Mouse (Mus musculus) layer of hippocampus, adult 8-10 months (tissue): ENCODE data around the gene Otud7a. TPM values are rescaled to one million over a fixed set of nuclear protein-coding genes. Genes with fewer than 3 reads are reported as not detected.

ENCODE experiments used
- DNase-seq, 2 experiments: peaks; one replicate each; pipeline ENCODE4 v3.0.0; 2022; ENCODE audit warnings: low spot score in 2 of 2
- total RNA-seq, 4 experiments: library from RNA; stranded (reverse); gene quantifications; 2 replicates each; pipeline ENCODE4 v1.2.4; 2022

The Otud7a gene
- total RNA-seq, 4 experiments from 2014 or later, result 62.6 to 68.2 (median 63.6) TPM

DNA sequence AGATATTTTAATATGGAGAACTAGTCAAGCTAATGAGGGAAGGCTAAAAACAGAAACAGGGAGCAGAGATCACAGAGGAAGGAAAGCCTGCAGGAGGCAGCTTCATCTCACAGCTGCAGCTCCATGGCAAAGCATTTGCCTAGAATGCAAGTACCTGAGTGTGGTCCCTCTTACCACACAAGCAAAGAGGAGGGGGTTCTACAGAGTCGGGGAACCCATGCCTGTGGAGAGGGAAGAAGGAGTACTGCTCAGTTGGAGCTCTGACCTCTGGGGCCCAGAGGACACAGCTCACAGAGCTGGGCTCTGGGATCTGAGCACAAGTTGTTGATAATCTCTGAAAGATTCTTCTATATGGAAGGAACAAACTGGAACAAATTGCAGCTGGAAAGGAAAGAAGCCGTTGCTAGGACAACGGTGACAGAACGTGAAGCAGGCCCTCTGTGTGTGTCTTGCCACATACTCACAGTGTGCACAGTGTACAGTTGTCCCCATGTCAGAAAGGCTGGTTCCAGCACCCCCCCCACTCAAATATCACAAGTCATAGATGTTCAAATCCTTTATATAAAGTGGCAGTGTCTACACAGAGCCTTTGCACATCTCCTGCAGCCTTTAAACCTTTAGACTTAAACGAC, 324.0 kb downstream of the Otud7a start:
- DNase-seq, result no peak

DNA sequence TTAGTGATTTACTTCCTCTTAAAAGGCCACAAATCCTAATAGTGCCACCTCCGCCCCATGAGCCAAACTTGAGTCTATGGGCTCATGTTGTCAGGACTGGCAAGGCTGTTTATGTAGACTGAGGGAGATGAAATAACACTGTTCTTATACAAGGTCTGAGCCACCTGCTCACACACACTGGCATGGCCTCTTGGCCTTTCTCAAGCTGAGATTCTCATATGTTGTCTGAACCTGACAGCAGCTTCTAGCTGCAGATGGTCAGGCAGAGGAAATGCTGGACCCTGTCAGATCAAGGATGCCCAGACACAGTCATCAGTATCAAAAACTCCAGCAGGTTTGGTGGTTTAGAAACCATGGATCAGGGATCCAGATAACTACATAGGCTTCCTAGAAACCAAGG, 328.7 kb downstream of the Otud7a start:
- DNase-seq, result no peak

DNA sequence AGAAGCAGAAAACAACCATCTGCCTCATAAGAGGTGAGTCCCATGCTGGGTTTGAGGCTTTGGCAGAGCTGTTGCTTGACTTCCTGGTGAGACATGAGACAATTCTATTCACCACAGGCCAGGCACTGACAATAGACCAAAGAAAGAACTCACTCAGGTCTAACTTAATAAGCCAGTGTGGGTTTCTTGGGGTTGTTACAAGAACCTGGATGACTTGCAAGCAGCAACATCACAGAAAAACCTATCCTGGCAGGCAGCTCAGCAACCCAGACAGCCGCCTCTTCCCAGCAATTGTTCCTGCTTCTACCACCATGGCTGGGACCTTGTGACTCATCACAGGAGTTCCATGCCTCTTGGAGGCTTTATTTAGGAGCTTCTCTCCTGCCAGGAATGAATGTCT, 329.7 kb downstream of the Otud7a start:
- DNase-seq, result no peak

DNA sequence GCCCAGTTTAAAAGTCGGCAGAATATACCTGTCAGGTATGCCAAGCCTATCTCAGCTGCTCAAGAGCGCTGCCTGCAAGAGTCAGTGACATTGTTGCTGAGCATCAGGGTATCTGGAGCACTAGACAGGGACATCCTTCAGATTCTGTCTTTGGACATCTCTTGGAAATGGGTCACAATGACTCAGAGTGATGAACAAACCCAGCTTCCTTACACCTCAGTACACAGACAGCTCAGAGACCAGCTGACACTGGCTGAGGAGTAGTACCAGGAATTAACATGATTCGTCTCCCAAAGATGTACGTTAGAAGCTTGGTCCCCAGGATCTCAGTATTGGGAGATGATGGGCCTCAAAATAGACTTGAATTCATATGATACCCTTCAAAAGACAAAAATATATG, 332.8 kb downstream of the Otud7a start:
- no peak for DNase-seq

DNA sequence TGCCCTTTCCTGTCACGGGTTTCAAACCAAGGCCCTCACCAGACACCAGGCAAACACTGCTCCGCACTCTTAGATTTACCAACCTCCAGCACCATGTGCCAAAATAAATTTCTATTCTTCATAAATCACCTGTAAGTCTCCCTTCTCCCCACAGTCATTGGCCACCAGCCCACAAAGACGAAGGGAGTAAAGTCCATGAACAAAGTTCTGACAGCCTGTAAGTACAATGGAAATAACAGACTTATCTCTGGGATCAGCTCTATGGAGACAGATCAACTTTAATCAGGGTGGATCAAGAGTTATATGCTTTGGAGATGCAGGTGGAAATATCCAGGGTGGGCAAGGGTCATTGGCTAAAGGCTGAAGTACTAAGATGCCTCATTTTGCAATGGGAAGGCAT, 336.3 kb downstream of the Otud7a start:
- DNase-seq, result no peak

DNA sequence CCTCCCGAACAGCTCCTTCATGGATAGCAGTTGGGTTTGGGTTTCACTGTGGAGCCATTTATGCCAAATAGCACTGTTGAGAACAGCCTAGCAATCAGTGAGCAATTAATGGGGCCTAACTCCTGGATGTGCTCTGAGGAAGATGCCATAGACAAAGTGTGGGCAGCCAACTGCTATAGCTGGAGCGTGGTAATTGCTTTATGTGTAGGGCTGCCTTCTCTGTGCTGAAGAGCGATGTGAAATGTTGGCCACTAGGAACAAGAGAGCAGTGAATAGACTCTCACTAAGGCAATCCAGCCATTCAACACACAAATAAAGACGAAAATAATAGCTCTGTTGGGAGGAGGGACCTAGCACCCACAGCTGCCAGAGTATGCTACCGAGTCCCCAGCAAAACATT, 345.2 kb downstream of the Otud7a start:
- DNase-seq, result no peak

DNA sequence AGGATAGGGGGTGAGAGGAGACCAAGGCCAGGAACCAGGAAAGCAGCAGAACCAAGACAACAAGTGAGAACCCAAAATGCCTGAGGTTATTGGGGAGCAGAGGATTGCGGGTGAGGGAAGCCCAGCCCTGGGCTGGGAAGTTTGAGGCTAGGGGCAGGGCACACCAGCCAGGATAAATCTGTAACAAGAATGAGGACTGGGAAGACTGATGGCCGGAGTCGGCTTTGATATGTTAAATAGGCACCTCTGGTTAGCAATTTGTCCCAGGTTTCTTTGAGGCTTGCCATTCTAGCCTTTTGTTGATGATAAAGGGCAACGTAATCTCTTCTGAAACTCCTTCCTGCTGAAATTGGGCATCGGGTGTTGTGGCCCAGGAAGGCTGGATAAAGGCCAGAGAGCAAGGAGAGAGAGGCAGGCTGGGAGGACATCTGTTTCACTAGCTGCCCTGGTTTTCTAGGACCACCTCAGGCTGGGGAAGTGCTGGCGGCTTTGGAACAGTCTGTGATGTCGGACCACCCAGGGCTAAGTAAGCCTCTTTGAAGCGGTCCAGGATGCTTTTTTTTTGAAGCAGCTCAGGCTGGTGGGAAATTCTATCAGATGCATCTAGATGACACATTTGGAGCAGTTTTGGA, 351.6 kb downstream of the Otud7a start:
- no peak for DNase-seq

DNA sequence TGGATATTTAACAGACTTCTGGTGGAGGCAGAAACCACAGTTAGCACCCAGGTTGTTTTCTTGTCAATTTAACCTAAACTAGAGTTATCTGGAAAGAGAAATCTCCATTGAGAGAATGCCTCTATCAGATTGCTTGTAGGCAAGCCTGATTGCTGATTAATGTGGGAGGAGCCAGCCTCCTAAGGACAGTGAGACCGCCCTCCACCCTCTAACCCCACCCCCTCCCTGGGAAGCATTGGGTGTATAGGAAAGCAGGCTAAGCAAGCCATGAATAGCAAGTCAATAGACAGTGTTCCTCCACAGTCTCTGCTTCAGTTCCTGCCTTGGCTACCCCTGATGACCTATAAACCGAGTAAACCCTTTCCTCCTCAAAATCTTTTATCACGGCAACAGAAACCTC, 353.9 kb downstream of the Otud7a start:
- no peak for DNase-seq

DNA sequence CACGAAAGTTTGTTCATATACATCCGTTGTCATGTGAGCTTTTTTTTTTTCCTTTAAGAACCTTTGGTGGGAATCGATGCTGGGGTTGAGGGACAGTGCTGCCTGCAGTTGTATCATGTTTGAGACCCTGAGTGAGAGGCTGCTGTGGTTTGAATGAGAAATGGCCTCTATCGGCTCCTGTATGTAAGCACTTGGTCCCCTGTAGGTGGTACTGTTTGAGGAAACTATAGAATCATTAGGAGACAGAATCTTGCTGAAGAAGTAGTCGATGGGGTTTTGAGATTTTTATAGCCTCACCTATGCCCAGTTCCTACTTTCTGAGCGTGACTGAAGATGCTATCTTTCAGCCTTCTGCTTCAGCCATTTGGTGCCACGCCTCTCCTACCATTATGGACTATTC, 354.8 kb downstream of the Otud7a start:
- no peak for DNase-seq

DNA sequence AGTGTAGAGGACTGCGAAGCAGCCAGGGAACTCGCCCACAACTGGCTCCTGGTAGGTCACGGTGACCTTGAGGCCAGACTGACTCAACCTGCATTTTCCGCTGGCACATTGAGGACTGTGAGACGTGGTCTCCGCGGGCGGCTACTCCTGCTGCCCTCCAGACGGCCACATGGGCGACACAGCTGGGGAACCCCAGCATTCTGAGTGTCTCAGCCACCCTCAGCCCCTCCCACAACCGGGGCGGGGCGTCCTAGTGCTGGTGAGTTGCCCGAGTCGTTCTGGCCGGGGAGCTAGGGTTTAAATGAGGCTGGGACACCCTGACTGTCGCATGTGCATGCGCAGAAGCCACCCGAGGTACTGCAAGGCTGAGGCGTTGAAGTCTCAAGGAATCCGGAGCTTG, 358.2 kb downstream of the Otud7a start:
- no peak for DNase-seq

Other genes with a start within 250 kb of the Otud7a start
- gene Chrna7, start 232.2 kb upstream of the Otud7a start, total RNA-seq, result 10 to 100 TPM; 36.5 to 43.5 (median 41.7) TPM